Mouse (Mus musculus) right cerebral cortex, postnatal 4 days (tissue): Measurements from ENCODE around the gene Mum1l1.
"Not testable (repeated sequence)": the region's sequence is repeated elsewhere in the genome, so short reads cannot be mapped to it uniquely, and the experiment has no call there.

Experiments
- DNase-seq: peaks from one replicate; pipeline ENCODE4 v3.0.0-alpha.2; 2022

Gene Mum1l1

GRCm38 (mm10) chrX:139209829-139210225 lies at the start of gene Mum1l1:
Gene Mum1l1 (plus strand): TSS chrX:139210042.
- DNase-seq, result peak; percentile 40

GRCm38 (mm10) chrX:139178928-139179327 lies 30.9 kb upstream of the Mum1l1 start, which contains the start of gene 4933428M09Rik:
Gene 4933428M09Rik (plus strand): TSS chrX:139179228.
- DNase-seq, result no peak

- peak; percentile 3 for DNase-seq
These were observed 18.3 kb upstream of the Mum1l1 start for GRCm38 (mm10) chrX:139191506-139191905.

- DNase-seq, result no peak
These were observed 15.1 kb upstream of the Mum1l1 start for GRCm38 (mm10) chrX:139194572-139195279.

GRCm38 (mm10) chrX:139209191-139209828 lies 532 bp upstream of the Mum1l1 start:
- not testable (repeated sequence) for DNase-seq

GRCm38 (mm10) chrX:139214765-139215164 lies 4.9 kb downstream of the Mum1l1 start:
- DNase-seq, result no peak

- DNase-seq, result no peak
These were observed 6.6 kb downstream of the Mum1l1 start for GRCm38 (mm10) chrX:139216409-139216808.

- peak; percentile 63 for DNase-seq
These were observed 7.2 kb downstream of the Mum1l1 start for GRCm38 (mm10) chrX:139216991-139217593.

GRCm38 (mm10) chrX:139217776-139218175 lies 7.9 kb downstream of the Mum1l1 start:
- DNase-seq, result no peak

- DNase-seq, result peak; percentile 35
These were observed 9.2 kb downstream of the Mum1l1 start for GRCm38 (mm10) chrX:139219017-139219416.

GRCm38 (mm10) chrX:139220830-139221229 lies 11.0 kb downstream of the Mum1l1 start:
- DNase-seq, result no peak

GRCm38 (mm10) chrX:139221893-139222292 lies 12.1 kb downstream of the Mum1l1 start:
- DNase-seq, result no peak

GRCm38 (mm10) chrX:139231143-139231542 lies 21.3 kb downstream of the Mum1l1 start:
- peak; percentile 13 for DNase-seq

- peak; percentile 6 for DNase-seq
These were observed 37.5 kb downstream of the Mum1l1 start for GRCm38 (mm10) chrX:139247294-139247693.

- no peak for DNase-seq
These were observed 47.2 kb downstream of the Mum1l1 start for GRCm38 (mm10) chrX:139257072-139257471.

- DNase-seq, result no peak
These were observed 72.1 kb downstream of the Mum1l1 start for GRCm38 (mm10) chrX:139281966-139282365.
